In the genomic region with DNA sequence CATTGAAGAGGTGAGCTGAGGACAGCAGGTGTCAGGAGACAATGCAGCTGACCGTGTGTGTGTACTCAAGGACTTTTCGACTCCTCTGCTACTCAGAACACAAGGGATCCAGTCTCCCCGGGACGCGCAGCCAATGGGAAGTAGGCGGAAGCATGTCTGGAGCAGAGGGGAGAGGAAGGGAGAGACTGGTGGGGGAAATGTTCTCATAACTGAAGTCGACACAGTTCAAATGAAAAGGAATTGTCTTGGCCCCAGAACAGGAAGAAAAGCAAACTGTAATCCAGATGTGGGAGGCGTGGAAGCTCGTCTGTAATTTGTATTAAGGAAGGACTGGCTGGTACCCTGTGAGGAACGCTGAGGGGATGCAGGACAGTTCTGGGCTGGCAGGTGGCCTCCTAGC, we compare ENCODE assay signal across 20 mouse cellular contexts.
DNase-seq lines count a peak whose midpoint lies in the region; ATAC-seq lines count a peak whose summit lies in the region.
"Had no signal": no experiment of that assay in that cellular context is flagged by ENCODE, and none has a peak within 500 bp of the region (broad histone marks: within the 10 kb centered on the region; RNA-seq: fewer than 3 reads in every experiment).

No protein-coding gene starts in this region.

- H3K4me2 ChIP-seq in heart, embryonic 11.5 days: no peak overlapping the region
- no peak overlapping the region for H3K4me2 ChIP-seq in heart, embryonic 14.5 days (ENCODE audit: low read length)
- H3K4me2 ChIP-seq: embryonic facial prominence, embryonic 15.5 days; liver, embryonic 12.5 days; lung, embryonic 14.5 days; neural tube, embryonic 15.5 days had no signal

- WGBS in heart, embryonic 11.5 days (ENCODE audit: insufficient replicate concordance): 62% methylated on average over 10 of the region's 10 CpGs
- 47% methylated on average over 10 of the region's 10 CpGs for WGBS in heart, embryonic 14.5 days

- ATAC-seq in heart, embryonic 11.5 days (replicated peaks; ENCODE audit: insufficient number of reproducible peaks, low FRiP score, low TSS enrichment): no peak
- ATAC-seq in heart, embryonic 14.5 days (ENCODE audit: insufficient number of reproducible peaks, insufficient read depth, low FRiP score, low read depth): 0 out of 2 replicates have a peak, but pooled peaks have one; percentile 7
- ATAC-seq: liver, embryonic 12.5 days had no signal

- no peak overlapping the region for H3K9ac ChIP-seq in heart, embryonic 11.5 days (ENCODE audit: low read depth, low read length)
- no peak overlapping the region for H3K9ac ChIP-seq in heart, embryonic 14.5 days (ENCODE audit: low read length)
- H3K9ac ChIP-seq: embryonic facial prominence, embryonic 15.5 days; liver, embryonic 12.5 days; lung, embryonic 14.5 days; neural tube, embryonic 15.5 days had no signal

- H3K4me3 ChIP-seq in heart, embryonic 11.5 days (ENCODE audit: low read depth, low read length): no peak overlapping the region
- H3K4me3 ChIP-seq in brown adipose tissue, adult 24 weeks (ENCODE audit: insufficient read depth, low read depth, low read length): no peak overlapping the region
- no peak overlapping the region for H3K4me3 ChIP-seq in heart, embryonic 14.5 days (ENCODE audit: control insufficient read depth in 1 of 2, insufficient read depth in 1 of 2, low read depth in 1 of 2, low read length in 2 of 2)
- H3K4me3 ChIP-seq: embryonic facial prominence, embryonic 15.5 days; hindbrain, embryonic 10.5 days; liver, embryonic 12.5 days; myocyte; neural tube, embryonic 15.5 days had no signal

- peaks cover 6% of the 10 kb centered on the region for H3K4me1 ChIP-seq in heart, embryonic 11.5 days (ENCODE audit: control insufficient read depth, insufficient read depth, low read length)
- H3K4me1 ChIP-seq in brown adipose tissue, adult 24 weeks (ENCODE audit: control insufficient read depth, insufficient read depth, insufficient read length, low read length): peaks cover 14% of the 10 kb centered on the region; the same call in 1 of the 2 replicates
- H3K4me1 ChIP-seq in heart, embryonic 14.5 days (ENCODE audit: control insufficient read depth in 2 of 2, insufficient read depth in 2 of 2, low read length in 2 of 2): peaks cover 12% of the 10 kb centered on the region in 2 experiments

- no peaks in the 10 kb centered on the region for H3K27me3 ChIP-seq in heart, embryonic 11.5 days (ENCODE audit: control insufficient read depth, insufficient read depth, low read length)
- H3K27me3 ChIP-seq in heart, embryonic 14.5 days (ENCODE audit: control insufficient read depth, insufficient read depth, low read length): no peaks in the 10 kb centered on the region
- H3K27me3 ChIP-seq: embryonic facial prominence, embryonic 15.5 days; liver, embryonic 12.5 days; neural tube, embryonic 15.5 days had no signal

- H3K27ac ChIP-seq in heart, embryonic 11.5 days (ENCODE audit: low read depth, low read length): no peak overlapping the region
- peak overlapping the region; percentile 72 for H3K27ac ChIP-seq in brown adipose tissue, adult 24 weeks (replicated peaks; ENCODE audit: low read depth, low read length)
- H3K27ac ChIP-seq in heart, embryonic 14.5 days (replicated peaks in 1 of 2; ENCODE audit: control insufficient read depth in 1 of 2, insufficient read depth in 1 of 2, low read depth in 2 of 2, low read length in 2 of 2): no peak overlapping the region
- H3K27ac ChIP-seq: embryonic facial prominence, embryonic 15.5 days; hindbrain, embryonic 10.5 days; liver, embryonic 12.5 days; neural tube, embryonic 15.5 days had no signal

- DNase-seq in heart, adult 11 months: peak; percentile 99
- peak; percentile 56 for DNase-seq in heart, postnatal 4 days
- DNase-seq in MN1 (ENCODE audit: low spot score): no peak
- no peak for DNase-seq in urinary bladder, postnatal 14 days (ENCODE audit: low spot score)
- DNase-seq in right cerebral cortex, postnatal 25 days: no peak
- DNase-seq: adrenal gland, postnatal 36 days; cerebellum, adult 9-10 months; kidney, adult 2 months; kidney, postnatal 4 days; lung, embryonic 14.5 days; midbrain, embryonic 14.5 days; thymus, adult 18-20 months had no signal

- H3K9me3 ChIP-seq in heart, embryonic 11.5 days (replicated peaks; ENCODE audit: control insufficient read depth, low read length): no peaks in the 10 kb centered on the region
- no peaks in the 10 kb centered on the region for H3K9me3 ChIP-seq in heart, embryonic 14.5 days (ENCODE audit: control insufficient read depth, low read length)
- H3K9me3 ChIP-seq: embryonic facial prominence, embryonic 15.5 days; hindbrain, embryonic 10.5 days; liver, embryonic 12.5 days; neural tube, embryonic 15.5 days had no signal

- no peaks in the 10 kb centered on the region for H3K36me3 ChIP-seq in heart, embryonic 11.5 days (ENCODE audit: control insufficient read depth, insufficient read depth, low read length)
- no peaks in the 10 kb centered on the region for H3K36me3 ChIP-seq in heart, embryonic 14.5 days (ENCODE audit: control insufficient read depth, insufficient read depth, low read length)
- H3K36me3 ChIP-seq: embryonic facial prominence, embryonic 15.5 days; hindbrain, embryonic 10.5 days; liver, embryonic 12.5 days; neural tube, embryonic 15.5 days had no signal

Comparison
In these comparisons a context has a peak if more than half of its experiments do, and no peak if none do; other contexts are left out.
1. DNase-seq: peak in heart, adult 11 months (single experiment) and heart, postnatal 4 days (single experiment); none in MN1 (single experiment), urinary bladder, postnatal 14 days (single experiment) and right cerebral cortex, postnatal 25 days (single experiment).